Mouse (Mus musculus): ENCODE results near the gene Taar4.

The Taar4 gene

GRCm38 (mm10) chr10:24007034-24007433 is 46.7 kb downstream of the Taar4 start:
- DNase-seq (ENCODE audit: low spot score): no peak

GRCm38 (mm10) chr10:24008143-24008542 is 47.8 kb downstream of the Taar4 start:
- no peak for DNase-seq (ENCODE audit: low spot score)
